22 mouse cellular contexts compared by ENCODE assay signal in genomic region chr12:83775621-83776020, GRCm38 (mm10). TPM values are rescaled to one million over a fixed set of nuclear protein-coding genes. Genes with fewer than 3 reads are reported as not detected.
DNase-seq lines count a peak whose midpoint lies in the region; ATAC-seq lines count a peak whose summit lies in the region.
"Had no signal": no experiment of that assay in that cellular context is flagged by ENCODE, and none has a peak within 500 bp of the region (broad histone marks: within the 10 kb centered on the region; RNA-seq: fewer than 3 reads in every experiment).

No protein-coding gene starts in this region.

- H3K9ac ChIP-seq in forebrain, embryonic 16.5 days (replicated peaks; ENCODE audit: low read depth, low read length), result no peak overlapping the region
- H3K9ac ChIP-seq in midbrain, embryonic 13.5 days (replicated peaks), result no peak overlapping the region
- H3K9ac ChIP-seq: embryonic facial prominence, embryonic 12.5 days; forebrain, embryonic 12.5 days; forebrain, postnatal 0 days had no signal

- H3K27me3 ChIP-seq in forebrain, embryonic 10.5 days (ENCODE audit: poor library complexity, severe bottlenecking), result peaks cover 9% of the 10 kb centered on the region
- no peaks in the 10 kb centered on the region for H3K27me3 ChIP-seq in forebrain, embryonic 16.5 days (replicated peaks; ENCODE audit: control insufficient read depth, insufficient read depth, low read length)
- H3K27me3 ChIP-seq in midbrain, embryonic 10.5 days (ENCODE audit: low read depth, poor library complexity, severe bottlenecking), result peaks cover 9% of the 10 kb centered on the region; the same call in 1 of the 2 replicates
- H3K27me3 ChIP-seq in midbrain, embryonic 13.5 days, result no peaks in the 10 kb centered on the region
- H3K27me3 ChIP-seq: CH12.LX; embryonic facial prominence, embryonic 12.5 days; forebrain, embryonic 12.5 days; Patski had no signal

- no peak for ATAC-seq in forebrain, embryonic 16.5 days
- no peak for ATAC-seq in midbrain, embryonic 13.5 days
- ATAC-seq: activated CD4-positive, CD25-positive, alpha-beta regulatory T cell, adult 4 months; CD4-positive, CD25-positive, alpha-beta regulatory T cell, adult 4 months; forebrain, embryonic 14.5 days; forebrain, postnatal 0 days; Patski had no signal

- H3K4me1 ChIP-seq in forebrain, embryonic 10.5 days, result peaks cover 16% of the 10 kb centered on the region
- peaks cover under 1% of the 10 kb centered on the region; the same call in 1 of the 2 replicates for H3K4me1 ChIP-seq in forebrain, embryonic 16.5 days (replicated peaks; ENCODE audit: control insufficient read depth, insufficient read depth, low read length)
- H3K4me1 ChIP-seq in midbrain, embryonic 10.5 days, result peaks cover 18% of the 10 kb centered on the region
- H3K4me1 ChIP-seq in midbrain, embryonic 13.5 days (replicated peaks), result peaks cover 8% of the 10 kb centered on the region

- 71% methylated on average over 12 of the region's 12 CpGs for WGBS in forebrain, embryonic 10.5 days
- WGBS in forebrain, embryonic 16.5 days, result 58% methylated on average over 12 of the region's 12 CpGs
- WGBS in midbrain, embryonic 10.5 days, result 66% methylated on average over 12 of the region's 12 CpGs
- WGBS in midbrain, embryonic 13.5 days, result 56% methylated on average over 12 of the region's 12 CpGs

- no peak overlapping the region for H3K4me3 ChIP-seq in forebrain, embryonic 10.5 days
- H3K4me3 ChIP-seq in forebrain, embryonic 16.5 days (replicated peaks; ENCODE audit: low read length), result no peak overlapping the region
- no peak overlapping the region for H3K4me3 ChIP-seq in midbrain, embryonic 10.5 days
- no peak overlapping the region for H3K4me3 ChIP-seq in midbrain, embryonic 13.5 days (replicated peaks)
- H3K4me3 ChIP-seq: embryonic facial prominence, embryonic 10.5 days; embryonic facial prominence, embryonic 12.5 days; forebrain, embryonic 12.5 days had no signal

- no peaks in the 10 kb centered on the region for H3K9me3 ChIP-seq in forebrain, embryonic 10.5 days
- H3K9me3 ChIP-seq in forebrain, embryonic 16.5 days (ENCODE audit: control insufficient read depth, low read length), result no peaks in the 10 kb centered on the region
- no peaks in the 10 kb centered on the region for H3K9me3 ChIP-seq in midbrain, embryonic 10.5 days (replicated peaks)
- no peaks in the 10 kb centered on the region for H3K9me3 ChIP-seq in midbrain, embryonic 13.5 days
- H3K9me3 ChIP-seq: embryonic facial prominence, embryonic 10.5 days; embryonic facial prominence, embryonic 12.5 days; forebrain, embryonic 12.5 days; G1E had no signal

- H3K27ac ChIP-seq in forebrain, embryonic 10.5 days, result 0 out of 2 replicates have a peak overlapping the region, but pooled peaks have one; percentile 15
- H3K27ac ChIP-seq in forebrain, embryonic 16.5 days (ENCODE audit: low read length), result no peak overlapping the region
- peak overlapping the region; percentile 69 for H3K27ac ChIP-seq in midbrain, embryonic 10.5 days (replicated peaks)
- H3K27ac ChIP-seq in midbrain, embryonic 13.5 days, result no peak overlapping the region
- H3K27ac ChIP-seq: embryonic facial prominence, embryonic 10.5 days; embryonic facial prominence, embryonic 12.5 days; forebrain, embryonic 12.5 days had no signal

- H3K36me3 ChIP-seq in forebrain, embryonic 10.5 days (replicated peaks), result no peaks in the 10 kb centered on the region
- H3K36me3 ChIP-seq in forebrain, embryonic 16.5 days (ENCODE audit: control insufficient read depth, insufficient read depth), result no peaks in the 10 kb centered on the region
- no peaks in the 10 kb centered on the region for H3K36me3 ChIP-seq in midbrain, embryonic 10.5 days
- no peaks in the 10 kb centered on the region for H3K36me3 ChIP-seq in midbrain, embryonic 13.5 days
- H3K36me3 ChIP-seq: embryonic facial prominence, embryonic 10.5 days; embryonic facial prominence, embryonic 12.5 days; forebrain, embryonic 12.5 days had no signal

- H3K4me2 ChIP-seq in forebrain, embryonic 16.5 days (ENCODE audit: low read length), result no peak overlapping the region
- no peak overlapping the region for H3K4me2 ChIP-seq in midbrain, embryonic 13.5 days (replicated peaks)
- H3K4me2 ChIP-seq: embryonic facial prominence, embryonic 12.5 days; forebrain, embryonic 12.5 days had no signal

- DNase-seq in cerebellum, postnatal 10 days, result peak; percentile 70 to 76
- no peak for DNase-seq in cerebellum, adult 9-10 months
- no peak for DNase-seq in forebrain, embryonic 10.5 days (ENCODE audit: extremely low spot score, low spot score)
- DNase-seq in midbrain, embryonic 10.5 days (ENCODE audit: low spot score), result no peak
- DNase-seq: adrenal gland, adult 8-10 months; adrenal gland, postnatal 14 days; adrenal gland, postnatal 36 days; B cell, adult 2 months; cerebellum, adult 11-12 months; cerebellum, adult 2 months; forebrain, postnatal 0 days had no signal

RNA-seq across cellular contexts. Expression of gene Papln, which starts 12.2 kb away (rescaled TPM):
- 0.07 TPM in 2 replicates for polyA plus RNA-seq in forebrain, embryonic 10.5 days (2016; fragmentation: Nextera tagmentation; extraction: Ambion mirVana)
- polyA plus RNA-seq in forebrain, embryonic 16.5 days (2015; fragmentation: Nextera tagmentation; extraction: Ambion mirVana), result 0.16 and 0.30 TPM in 2 replicates
- polyA plus RNA-seq in midbrain, embryonic 10.5 days (2016; fragmentation: Nextera tagmentation; extraction: Ambion mirVana), result 0.09 and 0.10 TPM in 2 replicates
- 0.08 and 0.11 TPM in 2 replicates for polyA plus RNA-seq in midbrain, embryonic 13.5 days (2015; fragmentation: Nextera tagmentation; extraction: Ambion mirVana)
- polyA plus RNA-seq: activated CD4-positive, CD25-positive, alpha-beta regulatory T cell, adult 4 months; CD4-positive, CD25-positive, alpha-beta regulatory T cell, adult 4 months had no signal

Comparison
In these comparisons a context has a peak if more than half of its experiments do, and no peak if none do; other contexts are left out.
1. DNase-seq: peak in cerebellum, postnatal 10 days (2 of 2); none in cerebellum, adult 9-10 months (single experiment), forebrain, embryonic 10.5 days (single experiment) and midbrain, embryonic 10.5 days (single experiment).
2. H3K27ac ChIP-seq: peak in forebrain, embryonic 10.5 days (single experiment) and midbrain, embryonic 10.5 days (single experiment); none in forebrain, embryonic 16.5 days (single experiment) and midbrain, embryonic 13.5 days (single experiment).